Mouse (Mus musculus): ENCODE data around the gene Rnf17. TPM values are rescaled to one million over a fixed set of nuclear protein-coding genes. Genes with fewer than 3 reads are reported as not detected.

The Rnf17 gene
- polyA plus RNA-seq, 1 experiment from 2014 or later, result 1.2 TPM

- ATAC-seq (ENCODE audit: insufficient read depth, low FRiP score, low read depth), result no peak
Observed at GRCm38 (mm10) chr14:56514775-56515174, 112.4 kb downstream of the Rnf17 start.

GRCm38 (mm10) chr14:56530788-56531187, 128.4 kb downstream of the Rnf17 start:
- no peaks in the 10 kb centered on the region for H3K9me3 ChIP-seq
- H3K4me1 ChIP-seq, result no peaks in the 10 kb centered on the region
- no peak overlapping the region for H3K4me3 ChIP-seq (replicated peaks)
- no peak overlapping the region for H3K9ac ChIP-seq
- ATAC-seq (ENCODE audit: insufficient read depth, low FRiP score, low read depth), result no peak
- 76% methylated on average over 2 of the region's 2 CpGs for WGBS
- H3K36me3 ChIP-seq, result 0 out of 2 replicates have a peak, but pooled peaks cover 6% of the 10 kb centered on the region
- H3K27me3 ChIP-seq (replicated peaks), result no peaks in the 10 kb centered on the region
- H3K4me2 ChIP-seq, result no peak overlapping the region
- H3K27ac ChIP-seq, result no peak overlapping the region

More at GRCm38 (mm10) chr14:56514775-56515174, 112.4 kb downstream of the Rnf17 start:
- no peaks in the 10 kb centered on the region for H3K36me3 ChIP-seq
- H3K9me3 ChIP-seq, result no peaks in the 10 kb centered on the region
- no peak overlapping the region for H3K4me2 ChIP-seq
- H3K9ac ChIP-seq, result no peak overlapping the region
- 83% methylated on average over 2 of the region's 2 CpGs for WGBS
- H3K27me3 ChIP-seq (replicated peaks), result no peaks in the 10 kb centered on the region
- no peak overlapping the region for H3K4me3 ChIP-seq (replicated peaks)
- no peaks in the 10 kb centered on the region for H3K4me1 ChIP-seq
- no peak overlapping the region for H3K27ac ChIP-seq

GRCm38 (mm10) chr14:56544946-56545345, 142.6 kb downstream of the Rnf17 start:
- WGBS, result 80% methylated on average over 1 of the region's 1 CpGs
- no peaks in the 10 kb centered on the region for H3K27me3 ChIP-seq (replicated peaks)
- no peak overlapping the region for H3K27ac ChIP-seq
- no peak overlapping the region for H3K9ac ChIP-seq
- no peaks in the 10 kb centered on the region for H3K4me1 ChIP-seq
- 0 out of 2 replicates have a peak, but pooled peaks cover 10% of the 10 kb centered on the region for H3K36me3 ChIP-seq
- H3K4me2 ChIP-seq, result no peak overlapping the region
- ATAC-seq (ENCODE audit: insufficient read depth, low FRiP score, low read depth), result no peak
- H3K4me3 ChIP-seq (replicated peaks), result no peak overlapping the region
- H3K9me3 ChIP-seq, result no peaks in the 10 kb centered on the region

GRCm38 (mm10) chr14:56545491-56545890, 143.1 kb downstream of the Rnf17 start:
- no peak overlapping the region for H3K4me3 ChIP-seq (replicated peaks)
- no peak overlapping the region for H3K27ac ChIP-seq
- no peaks in the 10 kb centered on the region for H3K9me3 ChIP-seq
- no peak overlapping the region for H3K4me2 ChIP-seq
- WGBS, result 87% methylated on average over 4 of the region's 4 CpGs
- ATAC-seq (ENCODE audit: insufficient read depth, low FRiP score, low read depth), result no peak
- H3K9ac ChIP-seq, result no peak overlapping the region
- no peaks in the 10 kb centered on the region for H3K4me1 ChIP-seq
- H3K27me3 ChIP-seq (replicated peaks), result no peaks in the 10 kb centered on the region
- 0 out of 2 replicates have a peak, but pooled peaks cover 10% of the 10 kb centered on the region for H3K36me3 ChIP-seq

- Histone ChIP-seq H3K27me3 (replicated peaks) (no peaks in the 10 kb centered on the region), H3K27ac (no peak overlapping the region), H3K4me2 (no peak overlapping the region), H3K9ac (no peak overlapping the region), H3K9me3 (no peaks in the 10 kb centered on the region), H3K36me3 (no peaks in the 10 kb centered on the region; the same call in 1 of the 2 replicates), H3K4me1 (no peaks in the 10 kb centered on the region), H3K4me3 (replicated peaks) (no peak overlapping the region)
- no peak for ATAC-seq (ENCODE audit: insufficient read depth, low FRiP score, low read depth)
- WGBS, result 88% methylated on average over 4 of the region's 4 CpGs
Observed at GRCm38 (mm10) chr14:56550960-56551359, 148.6 kb downstream of the Rnf17 start.

- Histone ChIP-seq H3K36me3 (no peaks in the 10 kb centered on the region; the same call in 1 of the 2 replicates), H3K4me3 (replicated peaks) (no peak overlapping the region), H3K9me3 (no peaks in the 10 kb centered on the region), H3K4me2 (no peak overlapping the region), H3K9ac (no peak overlapping the region), H3K27me3 (replicated peaks) (no peaks in the 10 kb centered on the region), H3K27ac (no peak overlapping the region), H3K4me1 (no peaks in the 10 kb centered on the region)
- 89% methylated on average over 6 of the region's 6 CpGs for WGBS
- no peak for ATAC-seq (ENCODE audit: insufficient read depth, low FRiP score, low read depth)
Observed at GRCm38 (mm10) chr14:56552924-56553323, 150.5 kb downstream of the Rnf17 start.

GRCm38 (mm10) chr14:56553331-56553730, 150.9 kb downstream of the Rnf17 start:
- no peaks in the 10 kb centered on the region for H3K9me3 ChIP-seq
- H3K4me1 ChIP-seq, result no peaks in the 10 kb centered on the region
- 93% methylated on average over 7 of the region's 7 CpGs for WGBS
- no peak overlapping the region for H3K27ac ChIP-seq
- H3K4me2 ChIP-seq, result no peak overlapping the region
- no peak overlapping the region for H3K4me3 ChIP-seq (replicated peaks)
- no peaks in the 10 kb centered on the region for H3K27me3 ChIP-seq (replicated peaks)
- no peak for ATAC-seq (ENCODE audit: insufficient read depth, low FRiP score, low read depth)
- no peak overlapping the region for H3K9ac ChIP-seq
- no peaks in the 10 kb centered on the region; the same call in 1 of the 2 replicates for H3K36me3 ChIP-seq

GRCm38 (mm10) chr14:56554716-56555115, 152.3 kb downstream of the Rnf17 start:
- no peaks in the 10 kb centered on the region for H3K4me1 ChIP-seq
- no peaks in the 10 kb centered on the region for H3K9me3 ChIP-seq
- H3K36me3 ChIP-seq, result no peaks in the 10 kb centered on the region; the same call in 1 of the 2 replicates
- H3K4me2 ChIP-seq, result no peak overlapping the region
- no peak overlapping the region for H3K9ac ChIP-seq
- no peak overlapping the region for H3K27ac ChIP-seq
- no peaks in the 10 kb centered on the region for H3K27me3 ChIP-seq (replicated peaks)
- WGBS, result 91% methylated on average over 2 of the region's 2 CpGs
- no peak overlapping the region for H3K4me3 ChIP-seq (replicated peaks)
- ATAC-seq (ENCODE audit: insufficient read depth, low FRiP score, low read depth), result no peak

- Histone ChIP-seq H3K27me3 (replicated peaks) (no peaks in the 10 kb centered on the region), H3K9ac (no peak overlapping the region), H3K4me1 (no peaks in the 10 kb centered on the region), H3K36me3 (0 out of 2 replicates have a peak, but pooled peaks cover 11% of the 10 kb centered on the region), H3K9me3 (no peaks in the 10 kb centered on the region), H3K27ac (no peak overlapping the region), H3K4me2 (no peak overlapping the region), H3K4me3 (replicated peaks) (no peak overlapping the region)
- 79% methylated on average over 3 of the region's 3 CpGs for WGBS
- ATAC-seq (ENCODE audit: insufficient read depth, low FRiP score, low read depth), result no peak
Observed at GRCm38 (mm10) chr14:56559134-56559533, 156.8 kb downstream of the Rnf17 start.

- no peak overlapping the region for H3K4me2 ChIP-seq
- H3K9me3 ChIP-seq, result no peaks in the 10 kb centered on the region
- H3K27me3 ChIP-seq (replicated peaks), result no peaks in the 10 kb centered on the region
- H3K27ac ChIP-seq, result no peak overlapping the region
- H3K4me1 ChIP-seq, result no peaks in the 10 kb centered on the region
- no peak overlapping the region for H3K4me3 ChIP-seq (replicated peaks)
- WGBS, result 74% methylated on average over 7 of the region's 7 CpGs
- H3K36me3 ChIP-seq, result 0 out of 2 replicates have a peak, but pooled peaks cover 7% of the 10 kb centered on the region
- H3K9ac ChIP-seq, result no peak overlapping the region
- ATAC-seq (ENCODE audit: insufficient read depth, low FRiP score, low read depth), result no peak
Observed at GRCm38 (mm10) chr14:56567476-56567875, 165.1 kb downstream of the Rnf17 start.

GRCm38 (mm10) chr14:56569041-56569440, 166.7 kb downstream of the Rnf17 start:
- no peaks in the 10 kb centered on the region for H3K27me3 ChIP-seq (replicated peaks)
- 76% methylated on average over 4 of the region's 4 CpGs for WGBS
- H3K27ac ChIP-seq, result no peak overlapping the region
- ATAC-seq (ENCODE audit: insufficient read depth, low FRiP score, low read depth), result no peak
- H3K9me3 ChIP-seq, result no peaks in the 10 kb centered on the region
- no peak overlapping the region for H3K4me3 ChIP-seq (replicated peaks)
- no peak overlapping the region for H3K9ac ChIP-seq
- no peaks in the 10 kb centered on the region for H3K4me1 ChIP-seq
- H3K36me3 ChIP-seq, result no peaks in the 10 kb centered on the region
- no peak overlapping the region for H3K4me2 ChIP-seq

- H3K4me3 ChIP-seq (replicated peaks), result peak overlapping the region; percentile 88
- peak; percentile 98 for ATAC-seq (ENCODE audit: insufficient read depth, low FRiP score, low read depth)
- WGBS, result under 1% methylated on average over 59 of the region's 59 CpGs
- H3K9ac ChIP-seq, result peak overlapping the region; percentile 73
- H3K36me3 ChIP-seq, result no peaks in the 10 kb centered on the region
- peak overlapping the region; percentile 79 for H3K4me2 ChIP-seq
- no peaks in the 10 kb centered on the region for H3K4me1 ChIP-seq
- H3K27ac ChIP-seq, result peak overlapping the region; percentile 64
- H3K27me3 ChIP-seq (replicated peaks), result no peaks in the 10 kb centered on the region
- H3K9me3 ChIP-seq, result no peaks in the 10 kb centered on the region
Observed at GRCm38 (mm10) chr14:56571310-56572093, 169.1 kb downstream of the Rnf17 start.
